Mouse (Mus musculus) gastrocnemius, postnatal 25 days (tissue): ENCODE results near the gene Tmem176a. TPM values are rescaled to one million over a fixed set of nuclear protein-coding genes. Genes with fewer than 3 reads are reported as not detected.
"Not testable (repeated sequence)": the region's sequence is repeated elsewhere in the genome, so short reads cannot be mapped to it uniquely, and the experiment has no call there.

Experiments
- DNase-seq: peaks from one replicate; pipeline ENCODE4 v3.0.0; 2022
- total RNA-seq, 2 experiments: library from RNA; stranded (reverse); gene quantifications; 1 replicate in 1 of 2; 2 replicates in 1 of 2; pipeline ENCODE4 v1.2.3; 2021

Gene Tmem176a
- total RNA-seq, 2 experiments from 2014 or later, result 4.3 to 4.9 TPM

DNA sequence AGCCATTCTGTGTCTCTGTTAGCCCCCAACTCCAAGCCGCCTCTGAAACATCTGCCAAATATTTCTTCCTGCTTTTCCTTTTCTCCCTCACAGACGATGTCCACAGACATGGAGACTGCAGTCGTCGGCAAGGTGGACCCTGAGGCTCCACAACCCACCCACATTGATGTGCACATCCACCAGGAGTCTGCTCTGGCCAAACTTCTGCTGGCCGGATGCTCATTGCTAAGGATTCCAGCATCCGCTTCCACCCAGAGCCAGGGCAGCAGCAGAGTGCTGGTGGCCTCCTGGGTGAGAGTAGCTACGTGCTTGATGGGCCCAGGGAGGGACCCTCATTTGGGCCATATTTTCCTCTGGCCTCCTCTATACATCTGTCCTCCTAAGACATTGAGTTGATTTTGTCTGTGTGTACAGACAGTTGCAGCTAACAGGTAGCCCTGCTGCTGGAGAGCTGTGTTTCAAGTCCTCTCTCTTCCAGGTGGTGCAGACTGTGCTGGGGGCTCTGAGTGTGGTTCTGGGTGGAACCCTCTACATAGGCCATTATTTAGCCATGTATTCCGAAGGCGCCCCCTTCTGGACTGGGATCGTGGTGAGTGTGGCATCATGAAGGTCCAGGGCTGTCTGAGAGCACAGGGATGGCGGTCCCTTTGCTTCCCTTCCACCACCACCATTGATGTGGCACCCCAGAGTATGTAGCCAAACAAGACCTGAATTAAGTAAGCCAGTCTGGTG lies 1.6 kb downstream of the Tmem176a start:
- no peak for DNase-seq

DNA sequence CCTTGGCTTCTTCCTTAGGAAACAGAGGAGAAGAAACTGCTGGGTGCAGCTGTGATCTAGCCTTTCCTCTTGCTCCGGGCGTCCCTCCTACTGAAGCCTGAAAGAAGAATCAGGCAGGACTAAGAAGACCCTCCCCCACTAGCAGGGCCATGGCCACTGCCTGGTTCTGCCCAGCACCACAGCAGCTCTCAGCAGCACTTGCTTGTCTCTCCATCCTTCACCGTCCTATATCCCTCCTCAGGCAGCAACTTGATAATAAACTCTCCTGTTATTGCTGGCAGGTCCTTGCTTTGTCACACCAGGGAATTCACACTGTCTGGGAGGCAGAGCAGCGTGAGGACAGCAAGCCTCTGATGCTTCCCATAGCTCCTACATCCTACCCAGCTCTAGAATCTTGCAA lies 4.4 kb downstream of the Tmem176a start:
- DNase-seq, result no peak

DNA sequence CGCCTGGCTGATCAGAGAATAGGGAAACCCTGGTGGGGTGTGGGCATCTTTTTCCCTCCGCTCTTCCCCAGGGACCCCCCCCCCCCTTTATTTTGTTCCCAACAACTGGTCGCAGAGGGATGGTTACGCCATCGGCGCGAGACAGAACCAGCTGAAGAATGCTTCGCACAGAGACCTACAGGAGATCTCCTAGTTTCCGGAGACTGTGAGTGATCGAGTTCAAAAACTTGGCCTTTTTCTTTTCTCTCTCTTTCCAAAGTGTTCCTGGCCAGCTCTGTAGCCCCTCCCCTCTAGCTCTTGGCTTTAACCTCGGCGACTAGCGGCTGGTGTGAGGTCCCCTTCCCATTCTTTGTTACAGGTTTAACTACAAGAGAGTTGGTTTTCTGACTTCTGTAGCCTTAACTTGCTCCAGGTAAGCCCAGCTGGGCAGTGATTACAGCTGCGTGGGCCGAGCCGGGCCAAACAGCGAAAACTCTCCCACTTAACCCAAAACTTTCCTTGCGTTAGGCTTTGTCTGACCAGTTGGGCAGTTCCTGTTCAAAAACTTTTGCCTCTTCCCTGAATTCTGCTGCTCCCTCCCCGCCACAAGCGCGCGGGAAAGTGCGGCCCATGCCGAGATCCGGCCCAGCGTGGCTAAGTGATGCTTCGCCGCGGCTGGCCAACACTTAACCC lies 11.2 kb downstream of the Tmem176a start:
- DNase-seq, result peak; percentile 48

DNA sequence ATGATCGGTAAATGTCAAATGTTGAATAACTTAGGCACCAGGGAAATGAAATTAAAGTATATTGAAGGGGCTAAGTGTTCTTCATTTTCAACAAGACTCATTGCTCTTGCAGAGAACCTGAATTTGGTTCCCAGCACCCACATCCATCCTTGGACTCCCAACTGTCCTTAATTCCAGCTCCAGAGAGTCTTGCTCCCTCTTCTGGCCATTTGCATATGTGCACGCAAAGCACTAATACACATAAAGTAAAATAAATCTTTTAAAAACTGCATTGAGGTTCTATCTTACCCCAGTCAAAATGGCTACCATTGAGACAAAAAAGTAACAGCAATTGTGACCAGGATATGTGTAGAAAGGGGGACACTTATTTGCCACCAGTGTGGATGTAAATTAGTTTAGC lies 13.4 kb downstream of the Tmem176a start:
- no peak for DNase-seq

DNA sequence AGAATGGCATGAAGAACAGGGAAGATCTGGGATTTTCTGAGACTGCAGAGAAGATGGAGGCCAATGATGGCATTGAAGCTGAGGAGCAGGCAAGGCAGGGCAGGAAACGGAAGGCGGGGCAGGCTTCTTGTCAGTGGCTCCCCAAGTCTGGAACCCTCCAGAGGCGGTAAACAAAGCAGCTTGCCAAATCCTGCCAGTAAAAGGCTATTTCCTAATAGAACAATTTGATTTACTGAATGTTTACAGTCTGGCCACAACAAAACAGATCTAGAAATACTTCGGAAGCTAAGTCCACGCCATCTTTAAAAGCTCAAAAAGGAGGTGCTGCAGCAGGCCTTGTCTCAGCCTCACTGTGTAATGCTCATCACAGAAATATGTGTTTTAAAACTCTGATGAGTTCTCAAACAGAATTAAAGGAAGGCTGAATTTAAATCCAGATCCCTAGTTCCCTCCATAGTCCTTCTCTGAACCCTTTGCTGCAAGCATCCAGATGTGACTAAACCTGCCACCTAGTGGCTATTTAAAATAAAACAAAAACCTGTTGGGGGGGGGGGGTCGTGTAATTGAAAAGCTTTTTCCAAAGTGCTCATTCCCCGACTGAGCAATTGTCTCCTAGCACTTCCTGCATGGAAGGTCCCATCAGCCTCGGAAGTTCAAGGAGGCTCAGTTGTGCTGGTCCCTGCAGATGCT lies 17.0 kb downstream of the Tmem176a start:
- no peak for DNase-seq

DNA sequence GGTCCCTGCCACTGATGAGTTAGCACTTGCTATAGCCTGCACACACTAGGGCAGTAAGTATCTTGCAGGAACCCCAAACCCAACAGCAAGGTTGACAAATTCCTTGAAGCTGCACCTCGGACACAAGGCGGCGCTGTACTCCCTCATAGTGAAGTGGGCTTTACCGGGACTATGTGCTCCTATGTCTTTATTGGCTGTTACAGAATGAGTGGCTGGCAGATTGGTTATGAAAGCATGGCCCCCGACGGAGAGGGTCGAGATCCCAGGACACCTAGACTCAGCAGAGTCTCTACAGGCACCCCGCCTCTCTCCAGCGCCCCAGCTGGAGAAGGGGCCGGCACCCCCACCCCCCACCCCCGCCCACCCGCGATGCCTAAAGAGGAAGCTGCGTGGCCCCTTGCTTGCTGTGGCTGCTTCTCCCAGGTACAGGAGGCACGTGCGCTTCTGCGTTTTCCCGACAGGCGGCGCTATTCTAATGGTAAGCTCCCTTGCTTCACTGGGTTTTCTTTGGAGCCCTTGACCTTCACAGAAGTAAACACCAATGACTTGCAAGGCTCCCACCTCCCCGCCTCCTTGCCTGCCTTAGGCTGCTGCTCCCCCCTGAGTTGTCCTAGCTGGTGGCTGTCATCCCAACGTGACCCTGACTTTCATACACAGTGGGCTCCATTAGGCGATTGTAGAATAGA lies 19.6 kb downstream of the Tmem176a start:
- DNase-seq, result no peak

DNA sequence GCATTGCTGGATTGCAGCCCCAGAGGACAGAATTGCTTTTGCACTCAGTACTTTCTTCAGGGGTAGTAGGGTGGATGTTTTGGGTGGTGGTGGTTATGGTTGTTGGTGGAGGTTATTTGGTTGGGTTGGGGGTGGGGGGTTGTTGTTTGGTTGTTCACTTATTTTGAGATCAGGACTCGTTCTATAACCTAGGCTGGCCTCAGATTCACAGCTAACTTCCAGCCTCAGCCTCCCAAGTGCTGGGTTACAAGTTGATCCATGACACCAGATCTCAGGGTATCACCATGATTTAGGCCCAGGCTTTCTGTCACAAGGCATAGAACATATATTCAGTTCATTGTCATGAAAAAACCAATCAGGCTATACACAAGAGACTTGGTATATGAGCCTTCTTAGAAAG lies 20.1 kb downstream of the Tmem176a start:
- no peak for DNase-seq

DNA sequence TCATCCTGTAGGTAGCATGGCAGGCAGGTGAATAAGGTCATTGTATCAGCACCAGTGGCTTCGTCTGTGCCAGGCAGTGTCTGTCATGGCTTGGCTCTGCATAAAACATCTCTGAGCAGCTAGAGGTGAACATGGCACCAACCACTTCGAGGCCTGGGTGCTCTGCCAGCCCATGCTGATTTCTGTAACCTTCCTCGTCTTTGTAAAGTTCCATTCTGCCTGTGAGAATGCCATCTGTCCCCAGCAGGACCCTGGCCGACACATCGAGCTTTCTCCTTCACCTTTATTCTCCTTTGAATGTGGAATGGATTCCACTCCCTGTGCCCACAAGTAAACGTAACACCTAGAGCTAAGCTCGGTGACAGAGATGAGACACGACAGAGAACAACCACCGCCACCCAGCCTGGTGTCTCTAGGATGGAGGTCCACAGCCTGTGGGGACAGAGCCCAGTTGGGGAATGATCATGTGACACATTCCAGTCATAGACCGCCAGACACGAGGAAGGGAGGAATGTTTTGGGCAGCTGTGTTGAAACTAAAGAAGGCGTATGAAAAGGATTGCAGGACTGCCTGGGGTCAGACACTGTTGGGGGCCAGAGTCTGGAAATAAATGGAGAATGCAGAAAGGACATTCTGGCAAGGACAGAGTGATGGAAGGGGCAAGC lies 21.0 kb downstream of the Tmem176a start:
- DNase-seq, result no peak

DNA sequence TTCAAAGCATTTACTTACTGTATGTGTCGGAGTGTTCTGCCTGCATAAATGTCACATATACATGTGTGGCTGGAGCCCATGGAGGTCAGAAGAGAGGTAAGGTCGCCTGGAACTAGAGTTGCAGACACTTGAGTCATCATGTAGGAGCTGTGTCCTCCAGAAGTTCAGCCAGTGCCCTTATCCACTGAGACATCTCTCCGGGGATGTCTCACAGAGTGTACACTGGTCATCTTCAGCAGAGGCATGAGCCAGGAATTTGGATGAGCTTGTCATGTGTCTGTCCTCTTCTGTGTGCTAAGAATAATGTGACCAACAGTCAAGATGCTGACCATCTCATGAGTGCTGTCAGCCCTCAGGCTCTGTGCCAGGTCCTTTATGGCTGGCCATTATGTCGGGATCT lies 22.1 kb downstream of the Tmem176a start:
- DNase-seq, result no peak

DNA sequence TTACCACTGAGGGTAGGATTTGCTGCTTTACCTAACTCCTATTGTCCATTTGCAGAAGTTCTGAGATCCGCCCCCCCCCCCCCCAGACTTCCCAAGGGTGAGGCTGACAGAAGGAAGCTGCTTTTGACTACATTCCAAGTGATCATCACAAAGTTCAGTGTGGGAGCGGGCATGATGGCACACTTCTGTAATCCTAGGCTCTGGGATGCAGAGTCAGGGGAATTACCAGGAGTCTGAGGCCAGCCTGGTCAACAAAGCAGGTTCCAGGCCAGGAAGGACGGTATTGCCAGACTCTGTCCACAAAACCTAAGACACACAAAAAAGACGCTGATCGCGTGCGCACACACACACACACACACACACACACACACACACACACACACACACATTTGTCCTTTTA lies 22.8 kb downstream of the Tmem176a start:
- no peak for DNase-seq

DNA sequence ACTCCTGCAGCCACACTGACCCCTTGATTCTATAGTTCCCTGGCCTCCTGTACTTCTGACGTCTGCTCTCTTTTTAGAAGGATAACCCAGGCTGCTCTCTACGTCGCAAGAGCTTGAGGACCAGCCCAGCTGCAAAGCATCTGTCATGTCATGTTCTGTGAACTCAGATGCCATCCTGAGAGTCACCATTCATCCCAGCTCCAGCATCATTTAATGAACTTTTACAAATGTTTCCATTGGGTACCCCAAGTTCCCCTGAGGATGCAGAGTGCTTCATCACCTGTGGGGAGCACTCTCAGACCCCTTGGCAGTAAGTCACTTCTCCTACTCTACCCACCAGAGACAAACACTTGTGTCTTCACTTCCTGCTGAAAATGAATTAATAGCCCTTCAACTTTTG lies 23.5 kb downstream of the Tmem176a start:
- no peak for DNase-seq

DNA sequence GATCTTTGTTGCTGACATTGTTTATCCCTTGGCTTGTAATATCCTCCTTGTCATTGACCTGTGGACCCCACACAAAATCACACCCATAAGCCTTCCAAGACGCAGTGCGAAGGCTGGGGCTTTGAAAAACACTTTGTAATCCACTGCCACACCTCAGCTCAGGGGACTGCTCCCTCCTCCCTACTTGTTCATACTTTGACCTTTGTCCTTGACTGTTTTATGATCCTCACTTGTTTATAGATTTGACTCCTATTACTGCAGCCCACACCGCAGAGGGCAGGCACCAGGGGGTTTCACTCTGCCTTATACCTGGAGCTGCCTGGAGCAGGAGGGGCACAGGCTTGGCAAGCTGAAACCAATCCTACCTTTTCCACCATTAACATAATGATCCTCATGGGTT lies 24.0 kb downstream of the Tmem176a start:
- no peak for DNase-seq

DNA sequence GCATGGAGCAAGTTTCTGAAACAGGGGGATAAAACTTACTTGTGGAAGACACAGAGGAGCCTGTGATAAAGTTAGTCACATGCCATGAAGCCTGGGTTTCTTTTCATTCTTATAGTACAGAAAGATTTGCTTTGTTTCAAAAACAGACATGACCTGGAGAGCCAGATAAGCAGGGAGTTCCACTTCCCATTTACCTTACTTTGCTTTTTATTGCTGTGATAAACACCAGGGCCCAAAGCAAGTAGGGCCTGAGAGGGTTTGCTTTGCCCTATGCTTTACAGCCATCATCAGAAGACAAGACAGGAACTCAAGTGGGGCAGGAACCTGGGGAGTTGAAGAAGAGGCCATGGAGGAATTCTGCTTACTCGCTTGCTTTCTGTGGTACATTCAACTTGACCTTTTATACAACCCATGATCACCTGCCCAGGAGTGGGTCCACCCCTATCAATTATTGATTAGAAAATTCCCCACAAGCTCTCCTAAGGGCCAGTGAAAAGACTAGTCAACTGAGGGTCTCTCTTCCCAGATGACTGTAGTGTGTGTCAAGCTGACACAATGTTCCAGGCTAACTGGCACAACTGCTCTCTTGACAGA lies 24.5 kb downstream of the Tmem176a start:
- no peak for DNase-seq

DNA sequence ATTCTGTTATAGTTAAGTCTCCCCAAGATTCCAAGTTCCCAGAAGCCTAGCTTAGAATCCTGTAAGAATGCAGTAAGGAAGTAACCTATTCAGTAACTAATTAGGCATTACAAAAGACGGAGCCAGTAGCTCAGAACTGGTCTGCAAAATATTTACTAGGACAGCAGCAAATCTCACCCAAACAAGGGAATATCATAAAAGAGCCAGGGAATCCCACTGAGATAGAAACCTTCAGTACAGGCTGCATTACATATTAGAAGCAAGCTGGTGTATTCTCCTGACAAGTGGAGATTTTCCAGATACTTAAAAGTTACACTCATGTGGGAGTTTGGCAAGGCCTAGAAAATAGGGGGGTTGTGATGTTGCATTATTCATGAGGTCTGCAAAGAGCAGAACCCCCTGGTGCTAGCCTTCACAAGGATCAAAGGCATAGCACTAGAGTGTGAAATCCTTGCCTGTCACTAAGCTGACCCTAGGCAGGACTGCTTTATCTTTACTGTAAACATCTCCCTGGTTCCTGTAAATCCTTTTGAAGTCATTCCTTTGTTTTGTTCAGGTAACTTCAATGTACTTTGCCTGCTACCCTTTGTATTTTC lies 25.7 kb downstream of the Tmem176a start:
- not testable (repeated sequence) for DNase-seq

DNA sequence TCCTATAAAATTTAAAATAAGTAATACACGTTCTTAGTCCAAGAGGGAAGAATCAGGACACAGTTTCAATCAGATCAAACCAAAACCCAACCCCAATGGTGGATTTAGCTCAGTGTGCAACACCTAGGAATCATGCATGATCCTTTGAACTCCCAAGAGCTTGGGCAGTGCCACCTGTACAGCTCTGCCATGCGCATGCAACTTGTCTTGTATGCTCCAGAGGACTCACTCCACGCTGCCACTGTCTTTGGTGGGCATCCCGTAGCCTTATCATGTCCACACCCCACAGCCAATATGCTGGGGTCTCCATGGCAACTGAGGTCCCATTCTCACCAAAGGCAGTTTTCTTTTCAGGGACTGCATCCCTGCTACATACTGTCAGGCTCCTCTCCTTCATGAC lies 26.4 kb downstream of the Tmem176a start:
- no peak for DNase-seq

DNA sequence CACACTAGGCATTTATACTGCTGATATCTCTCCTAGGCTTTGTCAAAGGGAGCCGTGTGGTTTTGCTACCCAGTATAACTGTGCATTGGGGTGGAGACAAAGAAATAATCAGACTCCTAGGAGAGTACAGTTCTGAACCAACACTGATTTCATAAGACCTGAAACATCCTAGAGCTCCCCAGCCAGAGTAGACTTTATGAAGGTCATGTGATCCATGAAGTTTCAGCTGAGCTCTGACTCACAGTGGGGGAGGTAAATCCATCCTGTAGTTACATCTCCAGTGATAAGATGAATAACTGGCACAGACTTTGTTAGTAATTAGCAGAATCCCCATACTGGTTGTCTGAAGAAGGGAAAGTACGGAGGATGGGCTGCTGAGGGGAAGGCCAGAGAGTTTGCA lies 29.1 kb downstream of the Tmem176a start:
- DNase-seq, result no peak

DNA sequence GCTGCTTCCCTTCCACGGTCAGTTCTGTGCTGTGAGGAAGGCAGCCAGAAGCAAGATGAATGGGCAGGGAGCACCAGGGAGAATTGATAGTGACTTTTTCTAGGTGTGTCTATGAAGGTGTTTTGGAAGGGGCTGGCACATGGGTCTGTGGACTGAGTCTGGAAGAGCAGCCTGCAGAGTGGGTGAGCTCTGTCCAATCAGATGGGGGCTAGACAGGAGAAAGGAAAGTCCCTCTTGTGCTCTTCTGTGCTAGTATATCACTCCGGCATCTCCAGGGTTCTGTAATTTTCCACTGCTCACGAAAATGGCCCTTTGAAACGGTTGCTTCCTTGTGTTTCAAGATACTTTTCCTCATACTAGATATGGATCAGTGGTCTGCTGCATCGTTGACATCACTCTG lies 31.9 kb downstream of the Tmem176a start, which contains the start of gene Aoc1:
Gene Aoc1, plus strand, starts transcription at position 301 of the 400 bp plus-strand sequence.
- DNase-seq, result no peak

DNA sequence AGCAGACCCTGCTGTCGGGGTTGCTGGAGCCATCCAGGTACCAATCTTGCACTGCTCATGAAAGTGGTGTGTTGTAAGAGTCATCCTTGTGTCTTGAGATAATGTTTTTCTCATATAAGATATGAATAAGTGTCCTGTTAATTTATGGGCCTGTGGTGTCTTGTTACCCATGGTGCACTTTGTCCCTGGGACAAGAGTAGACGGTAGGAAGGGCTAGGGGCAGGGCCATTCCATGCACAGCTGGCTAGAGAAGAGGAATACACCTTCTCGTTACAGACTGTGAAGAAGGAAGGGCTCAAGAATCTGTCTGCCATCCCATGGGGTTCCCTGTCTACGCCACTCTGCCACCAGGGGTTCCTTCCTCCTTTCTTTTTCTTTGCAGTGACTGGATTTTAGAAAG lies 33.9 kb downstream of the Tmem176a start:
- no peak for DNase-seq

DNA sequence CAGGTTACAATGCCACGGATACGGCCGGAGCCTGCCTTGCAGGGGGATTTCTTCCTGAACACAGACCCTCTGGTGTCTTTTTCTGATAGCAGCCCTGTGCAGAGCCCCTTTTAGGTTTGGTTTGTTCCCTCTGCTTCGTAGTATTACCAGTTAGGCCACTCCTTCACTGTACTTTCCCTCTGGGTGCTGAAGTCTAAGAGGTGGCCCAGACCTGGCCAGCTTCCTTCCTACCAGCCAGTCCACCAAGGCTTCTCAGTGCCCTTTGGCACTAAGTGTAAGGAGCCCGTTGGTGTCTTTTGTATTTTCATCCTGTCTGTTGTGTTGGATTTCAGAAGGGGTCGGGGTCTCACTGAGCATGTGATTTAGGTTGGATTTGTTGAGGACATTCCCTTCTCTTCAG lies 34.8 kb downstream of the Tmem176a start:
- DNase-seq, result no peak

DNA sequence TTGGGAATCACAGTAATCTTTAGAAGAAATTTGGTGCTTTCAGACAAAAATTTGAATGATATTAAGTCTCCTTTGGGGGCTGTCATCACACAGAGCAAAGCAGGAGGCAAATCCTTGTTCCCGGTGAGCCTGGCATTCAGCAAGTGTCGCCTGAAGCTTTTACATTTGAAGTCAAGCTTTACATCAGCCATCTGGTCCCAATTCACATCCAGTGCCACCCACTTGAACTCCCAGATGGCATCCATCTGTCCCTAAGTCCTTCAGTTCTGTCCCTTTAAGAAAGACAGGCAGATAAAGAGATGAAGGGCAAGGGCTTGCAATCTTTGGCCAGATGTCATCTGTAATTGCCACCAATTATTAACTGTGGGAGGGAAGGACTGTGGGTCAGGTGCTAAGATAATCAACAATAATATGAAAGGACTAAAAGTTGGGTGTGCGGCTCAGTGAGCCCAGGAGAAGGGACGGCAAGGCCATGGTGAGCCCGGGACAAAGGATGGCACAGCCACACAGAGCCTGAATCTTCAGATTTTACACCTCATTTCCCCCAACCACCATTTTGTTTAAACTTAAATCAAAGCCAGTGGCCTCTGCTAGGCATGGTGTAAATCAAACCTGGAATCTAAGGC lies 35.9 kb downstream of the Tmem176a start:
- no peak for DNase-seq

DNA sequence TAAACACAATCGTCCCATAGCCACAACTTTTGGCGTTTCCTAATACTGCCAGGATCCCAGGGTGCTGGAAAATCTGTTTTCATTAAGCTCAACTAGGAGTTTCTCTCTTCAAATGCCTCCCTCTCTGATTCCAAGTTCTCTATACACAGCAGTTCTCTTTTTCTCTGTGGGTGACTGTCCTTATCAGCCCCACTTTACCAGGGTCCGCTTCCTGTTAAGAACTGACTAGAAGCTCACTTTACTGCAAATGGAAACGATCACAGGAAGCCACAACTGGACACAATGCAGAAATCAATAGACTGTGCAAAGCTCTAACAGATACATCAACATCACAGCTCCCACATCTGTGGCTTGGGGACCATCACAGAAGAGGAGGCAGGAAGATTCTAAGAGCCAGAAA lies 53.5 kb downstream of the Tmem176a start:
- no peak for DNase-seq
